Mouse (Mus musculus) monocyte, adult 5-6 weeks (primary cell): ENCODE results near the gene Creb5. TPM values are rescaled to one million over a fixed set of nuclear protein-coding genes. Genes with fewer than 3 reads are reported as not detected.
A peak's percentile ranks its signal among the peaks of the same experiment; 100 is the strongest.

ENCODE experiments used
- ATAC-seq: fragments of 153-309, 156-312 bp; replicated peaks from 2 replicates; pipeline ENCODE4 v1.8.0; 2017; ENCODE audit warnings: mild to moderate bottlenecking; ENCODE audit not compliant: low TSS enrichment, insufficient number of reproducible peaks, severe bottlenecking, poor library complexity, low FRiP score
- total RNA-seq: library from RNA; stranded (forward); fragments of 200-1000, 200-491, 200-594 nt; gene quantifications from 3 replicates; pipeline ENCODE4 v1.2.3, GENCODE M21; 2017

Gene Creb5
- total RNA-seq, 1 experiment from 2014 or later, result 0.19 TPM

- ATAC-seq, result no peak
Observed at GRCm38 (mm10) chr6:53704440-53704839, 417.4 kb downstream of the Creb5 start.

GRCm38 (mm10) chr6:53706604-53707330, 419.7 kb downstream of the Creb5 start:
- no peak for ATAC-seq

GRCm38 (mm10) chr6:53707795-53708194, 420.7 kb downstream of the Creb5 start:
- no peak for ATAC-seq

GRCm38 (mm10) chr6:53709694-53710442, 422.8 kb downstream of the Creb5 start:
- ATAC-seq, result no peak

- peak; percentile 70 for ATAC-seq
Observed at GRCm38 (mm10) chr6:53710560-53710959, 423.5 kb downstream of the Creb5 start.

- peak; percentile 74 for ATAC-seq
Observed at GRCm38 (mm10) chr6:53713152-53713551, 426.1 kb downstream of the Creb5 start.

- ATAC-seq, result no peak
Observed at GRCm38 (mm10) chr6:53714908-53715321, 427.8 kb downstream of the Creb5 start.

- no peak for ATAC-seq
Observed at GRCm38 (mm10) chr6:53716013-53716412, 428.9 kb downstream of the Creb5 start.

GRCm38 (mm10) chr6:53720009-53720408, 432.9 kb downstream of the Creb5 start:
- no peak for ATAC-seq

GRCm38 (mm10) chr6:53721595-53721994, 434.5 kb downstream of the Creb5 start:
- peak; percentile 84 for ATAC-seq

GRCm38 (mm10) chr6:53722694-53723093, 435.6 kb downstream of the Creb5 start:
- no peak for ATAC-seq

- no peak for ATAC-seq
Observed at GRCm38 (mm10) chr6:53730487-53730886, 443.4 kb downstream of the Creb5 start.

GRCm38 (mm10) chr6:53730996-53731485, 444.0 kb downstream of the Creb5 start:
- no peak for ATAC-seq

GRCm38 (mm10) chr6:53733546-53733945, 446.5 kb downstream of the Creb5 start:
- no peak for ATAC-seq

GRCm38 (mm10) chr6:53733999-53734398, 446.9 kb downstream of the Creb5 start:
- no peak for ATAC-seq

GRCm38 (mm10) chr6:53735696-53736095, 448.6 kb downstream of the Creb5 start:
- no peak for ATAC-seq

- ATAC-seq, result no peak
Observed at GRCm38 (mm10) chr6:53738206-53738605, 451.1 kb downstream of the Creb5 start.

GRCm38 (mm10) chr6:53741222-53741621, 454.2 kb downstream of the Creb5 start:
- ATAC-seq, result no peak
